Comparison of ENCODE assay signal across 22 mouse cellular contexts in genomic region chr17:8631701-8632100, GRCm38 (mm10).
"Had no signal": no experiment of that assay in that cellular context is flagged by ENCODE, and none has a peak within 500 bp of the region (broad histone marks: within the 10 kb centered on the region; RNA-seq: fewer than 3 reads in every experiment).

No protein-coding gene starts in this region.

- H3K9ac ChIP-seq: heart, embryonic 12.5 days; hindbrain, embryonic 13.5 days; hindbrain, embryonic 15.5 days; kidney, embryonic 15.5 days; limb, embryonic 13.5 days; limb, embryonic 15.5 days had no signal

- ATAC-seq: hindbrain, postnatal 0 days; intestine, embryonic 16.5 days had no signal

- DNase-seq: gastrocnemius, postnatal 14 days; gastrocnemius, postnatal 36 days; heart, adult 18-20 months; heart, postnatal 10 days; kidney, adult 11 months; kidney, adult 2 months; kidney, adult 9 months; kidney, postnatal 14 days; kidney, postnatal 36 days; layer of hippocampus, adult 9-11 months; layer of hippocampus, postnatal 36 days; left cerebral cortex, postnatal 4 days had no signal

- H3K4me3 ChIP-seq: heart, embryonic 10.5 days; heart, embryonic 12.5 days; hindbrain, embryonic 13.5 days; hindbrain, embryonic 15.5 days; kidney, embryonic 15.5 days; limb, embryonic 13.5 days; limb, embryonic 15.5 days had no signal

- H3K4me1 ChIP-seq: heart, embryonic 10.5 days; heart, embryonic 12.5 days had no signal

- H3K36me3 ChIP-seq: heart, embryonic 10.5 days; heart, embryonic 12.5 days; hindbrain, embryonic 13.5 days; hindbrain, embryonic 15.5 days; kidney, embryonic 15.5 days; limb, embryonic 13.5 days; limb, embryonic 15.5 days had no signal

- H3K4me2 ChIP-seq: heart, embryonic 12.5 days; hindbrain, embryonic 13.5 days; hindbrain, embryonic 15.5 days; kidney, embryonic 15.5 days; limb, embryonic 13.5 days; limb, embryonic 15.5 days had no signal

- H3K27me3 ChIP-seq: hindbrain, embryonic 15.5 days had no signal

- H3K9me3 ChIP-seq: heart, embryonic 10.5 days; heart, embryonic 12.5 days; hindbrain, embryonic 13.5 days; hindbrain, embryonic 15.5 days; kidney, embryonic 15.5 days; limb, embryonic 13.5 days; limb, embryonic 15.5 days had no signal

- H3K27ac ChIP-seq: heart, embryonic 10.5 days; hindbrain, embryonic 13.5 days; hindbrain, embryonic 15.5 days; hindbrain, postnatal 0 days; kidney, embryonic 15.5 days; kidney, postnatal 0 days; limb, embryonic 13.5 days; limb, embryonic 15.5 days had no signal
